Mouse (Mus musculus) brain, embryonic 14.5 days (tissue): Measurements from ENCODE around the gene Kcnma1.

ENCODE experiments used
- CTCF ChIP-seq: fragments of 200-500 bp; IDR thresholded peaks from 2 replicates; pipeline ENCODE4 v1.5.1; 2012; ENCODE audit warnings: inconsistent platforms, mild to moderate bottlenecking, moderate library complexity, borderline replicate concordance; ENCODE audit not compliant: insufficient read depth, insufficient read length; ENCODE audit errors: extremely low read depth
- POLR2A ChIP-seq: fragments of 200-500 bp; IDR thresholded peaks from 2 replicates; pipeline ENCODE4 v1.6.1; 2012; ENCODE audit warnings: mild to moderate bottlenecking, inconsistent platforms, borderline replicate concordance; ENCODE audit not compliant: poor library complexity, insufficient read depth, insufficient read length, severe bottlenecking; ENCODE audit errors: extremely low read depth

DNA sequence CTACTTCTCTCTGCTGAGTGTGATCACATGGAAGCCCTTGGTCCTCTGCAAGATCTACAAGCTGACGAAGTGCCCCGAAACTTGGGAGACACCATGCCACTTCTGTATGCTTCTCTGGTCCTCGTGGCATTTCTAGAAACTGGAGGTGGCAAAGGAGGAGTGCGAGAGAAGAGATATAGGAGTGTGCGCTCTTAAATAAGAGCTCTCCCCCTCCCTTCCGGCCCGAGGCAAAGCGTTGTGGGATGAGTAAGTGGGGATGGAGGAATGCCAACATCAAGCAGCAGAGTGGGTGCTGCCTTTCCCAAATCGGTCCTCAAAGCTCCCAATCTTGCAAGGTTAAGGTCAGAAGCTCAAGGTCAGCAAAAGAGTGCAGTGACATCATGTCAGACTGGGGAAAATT, 426.8 kb downstream of the Kcnma1 start:
- TF ChIP-seq POLR2A (no peak), CTCF (no peak)
